Mouse (Mus musculus) ES-CJ7 (cell line): ENCODE results near the gene Zfp82.

Source experiments
- DNase-seq: peaks from one replicate; pipeline ENCODE4 v3.0.0; 2011; ENCODE audit warnings: low read depth, low spot score

Gene Zfp82

GRCm38 (mm10) chr7:30072146-30073028 is at the start of gene Zfp82:
Gene Zfp82, minus strand, starts transcription at chr7:30072900.
- DNase-seq, result peak; percentile 95

- peak; percentile 30 for DNase-seq
Observed at GRCm38 (mm10) chr7:30122188-30122530, 49.5 kb upstream of the Zfp82 start.

- DNase-seq, result peak; percentile 93
Observed at GRCm38 (mm10) chr7:30121308-30122187, 48.8 kb upstream of the Zfp82 start, which contains the start of gene Zfp382. Gene Zfp382, plus strand, starts transcription at chr7:30121942.

- peak; percentile 65 for DNase-seq
Observed at GRCm38 (mm10) chr7:30117935-30118334, 45.2 kb upstream of the Zfp82 start.

GRCm38 (mm10) chr7:30116076-30116475 is 43.4 kb upstream of the Zfp82 start:
- DNase-seq, result peak; percentile 45

- peak; percentile 92 for DNase-seq
Observed at GRCm38 (mm10) chr7:30099297-30099696, 26.6 kb upstream of the Zfp82 start.

GRCm38 (mm10) chr7:30095551-30096125 is 22.9 kb upstream of the Zfp82 start:
- no peak for DNase-seq

GRCm38 (mm10) chr7:30094646-30095429 is 22.1 kb upstream of the Zfp82 start, which contains the start of gene Zfp260:
Gene Zfp260, plus strand, starts transcription at chr7:30094777.
- peak; percentile 98 for DNase-seq

GRCm38 (mm10) chr7:30093918-30094415 is 21.3 kb upstream of the Zfp82 start:
- peak; percentile 30 for DNase-seq

GRCm38 (mm10) chr7:30092666-30093065 is 20.0 kb upstream of the Zfp82 start:
- DNase-seq, result no peak

GRCm38 (mm10) chr7:30090970-30091585 is 18.4 kb upstream of the Zfp82 start:
- peak; percentile 66 for DNase-seq

- peak; percentile 99 for DNase-seq
Observed at GRCm38 (mm10) chr7:30090092-30090969, 17.6 kb upstream of the Zfp82 start, which contains the start of the genes Gm26920 and Zfp566. Gene Gm26920, minus strand, starts transcription at chr7:30090410. Gene Zfp566, minus strand, starts transcription at chr7:30090527.

GRCm38 (mm10) chr7:30089405-30089804 is 16.7 kb upstream of the Zfp82 start:
- DNase-seq, result no peak

- DNase-seq, result no peak
Observed at GRCm38 (mm10) chr7:30086524-30086923, 13.8 kb upstream of the Zfp82 start.

- DNase-seq, result no peak
Observed at GRCm38 (mm10) chr7:30064622-30065021, 8.1 kb downstream of the Zfp82 start.

- DNase-seq, result peak; percentile 79
Observed at GRCm38 (mm10) chr7:30062478-30062877, 10.2 kb downstream of the Zfp82 start.

- no peak for DNase-seq
Observed at GRCm38 (mm10) chr7:30060341-30060740, 12.4 kb downstream of the Zfp82 start.

- no peak for DNase-seq
Observed at GRCm38 (mm10) chr7:30053591-30053990, 19.1 kb downstream of the Zfp82 start.

GRCm38 (mm10) chr7:30050882-30051548 is 21.7 kb downstream of the Zfp82 start, which contains the start of gene Zfp14:
Gene Zfp14, minus strand, starts transcription at chr7:30051380.
- DNase-seq, result peak; percentile 89
